Mouse (Mus musculus): Measurements from ENCODE around the gene Rhbg.

- no peak for TF ChIP-seq EP300 (IDR thresholded peaks at IDR 0.05)
- no peak for TF ChIP-seq CTCF (IDR thresholded peaks at IDR 0.05)
These were observed 17.4 kb downstream of the Rhbg start for GRCm38 (mm10) chr3:88237161-88237555.

All from lung, postnatal 0 days (tissue).